Mouse (Mus musculus) erythroblast, embryonic 14.5 days (primary cell): ENCODE data around the gene Xrcc3.

ENCODE experiments used
- GATA1 ChIP-seq: IDR thresholded peaks from 2 replicates; pipeline ENCODE4 v1.6.1; 2012; ENCODE audit warnings: low read length, inconsistent platforms, mixed read lengths
- TAL1 ChIP-seq: IDR thresholded peaks from 3 replicates; pipeline ENCODE4 v1.6.1; 2012; ENCODE audit warnings: low read length, inconsistent platforms, mixed read lengths

GRCm38 (mm10) chr12:111816967-111817366 lies 3.3 kb upstream of the Xrcc3 start:
- TF ChIP-seq GATA1: no peak
- no peak for TF ChIP-seq TAL1
